Comparison of ENCODE assay signal across 8 mouse cellular contexts in the genomic region with DNA sequence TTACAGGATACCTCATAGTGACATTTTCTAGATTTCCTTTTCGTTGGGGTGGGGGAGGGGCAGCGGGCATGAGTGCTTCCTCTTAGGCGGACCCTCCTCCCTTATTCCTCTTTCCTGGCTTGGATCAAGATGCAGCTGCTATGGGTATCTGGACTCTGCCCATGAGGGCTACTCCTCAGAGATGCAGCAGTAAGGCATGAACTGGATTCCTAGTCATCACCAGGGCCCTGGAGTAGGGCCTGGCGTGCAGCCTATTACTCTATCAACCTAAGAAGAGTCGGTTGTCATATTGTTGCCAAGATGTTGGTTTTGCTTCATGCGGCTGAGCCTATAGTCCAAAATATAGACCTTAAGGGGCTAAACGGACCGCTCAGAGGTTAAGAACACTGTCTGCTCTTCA. TPM values are rescaled to one million over a fixed set of nuclear protein-coding genes. Genes with fewer than 3 reads are reported as not detected.
DNase-seq lines count a peak whose midpoint lies in the region; ATAC-seq and TF ChIP-seq lines count a peak whose summit lies in the region.

No protein-coding gene starts in this region.

- H3K36me3 ChIP-seq in heart, embryonic 10.5 days: no peaks in the 10 kb centered on the region
- no peaks in the 10 kb centered on the region for H3K36me3 ChIP-seq in ES-Bruce4 (ENCODE audit: control insufficient read depth, insufficient read depth, low read length, poor library complexity, severe bottlenecking)
- no peaks in the 10 kb centered on the region for H3K36me3 ChIP-seq in forebrain, embryonic 14.5 days (ENCODE audit: control insufficient read depth, insufficient read depth, low read length)
- H3K36me3 ChIP-seq in liver, embryonic 16.5 days (ENCODE audit: control insufficient read depth, insufficient read depth): no peaks in the 10 kb centered on the region

- no peak for TF ChIP-seq EP300 in ES-Bruce4 (IDR thresholded peaks at IDR 0.05; ENCODE audit: insufficient read depth, low read depth, low read length)

- TF ChIP-seq CTCF in ES-Bruce4 (IDR thresholded peaks at IDR 0.05; ENCODE audit: low read depth, low read length): no peak

- DNase-seq in heart, embryonic 10.5 days (ENCODE audit: low spot score): no peak
- no peak for DNase-seq in heart, postnatal 36 days
- DNase-seq in forebrain, embryonic 14.5 days (ENCODE audit: low spot score): peak; percentile 23
- DNase-seq in adrenal gland, postnatal 4 days (ENCODE audit: low spot score in 2 of 2): no peak
- no peak for DNase-seq in gastrocnemius, postnatal 14 days
- DNase-seq in spleen, adult 12 weeks (ENCODE audit: low spot score): no peak

- intact Hi-C loops in heart, postnatal 36 days (cut with DNase I): no loop called here
- intact Hi-C loops in gastrocnemius, postnatal 14 days (cut with DNase I; ENCODE audit: low total_unique reads): no loop called here

- no peaks in the 10 kb centered on the region for H3K9me3 ChIP-seq in heart, embryonic 10.5 days
- no peaks in the 10 kb centered on the region for H3K9me3 ChIP-seq in ES-Bruce4 (replicated peaks; ENCODE audit: control insufficient read depth, insufficient read depth, low read length, poor library complexity, severe bottlenecking)
- no peaks in the 10 kb centered on the region for H3K9me3 ChIP-seq in forebrain, embryonic 14.5 days (replicated peaks; ENCODE audit: control insufficient read depth, low read length)
- no peaks in the 10 kb centered on the region for H3K9me3 ChIP-seq in liver, embryonic 16.5 days (replicated peaks; ENCODE audit: control insufficient read depth, low read length)

- peak overlapping the region; percentile 29; the same call in 1 of the 2 replicates for H3K9ac ChIP-seq in ES-Bruce4 (ENCODE audit: low read depth, poor library complexity, severe bottlenecking)
- peak overlapping the region; percentile 60 for H3K9ac ChIP-seq in forebrain, embryonic 14.5 days (ENCODE audit: low read length)
- 0 out of 2 replicates have a peak overlapping the region, but pooled peaks have one; percentile 3 for H3K9ac ChIP-seq in liver, embryonic 16.5 days (ENCODE audit: low read depth, low read length)

- H3K4me2 ChIP-seq in forebrain, embryonic 14.5 days (ENCODE audit: low read length): peak overlapping the region; percentile 63
- H3K4me2 ChIP-seq in liver, embryonic 16.5 days (ENCODE audit: low read depth, low read length): peak overlapping the region; percentile 61

- H3K27me3 ChIP-seq in heart, embryonic 10.5 days (ENCODE audit: insufficient read depth, poor library complexity, severe bottlenecking): no peaks in the 10 kb centered on the region
- H3K27me3 ChIP-seq in ES-Bruce4 (ENCODE audit: control insufficient read depth, insufficient read depth, low read length, poor library complexity, severe bottlenecking): no peaks in the 10 kb centered on the region
- H3K27me3 ChIP-seq in forebrain, embryonic 14.5 days (replicated peaks; ENCODE audit: control insufficient read depth, insufficient read depth, low read length): no peaks in the 10 kb centered on the region
- no peaks in the 10 kb centered on the region for H3K27me3 ChIP-seq in liver, embryonic 16.5 days (ENCODE audit: control insufficient read depth, insufficient read depth, low read depth, low read length)

- peak overlapping the region; percentile 74 for H3K27ac ChIP-seq in heart, embryonic 10.5 days
- H3K27ac ChIP-seq in ES-Bruce4 (ENCODE audit: insufficient read depth, low read length): peak overlapping the region; percentile 60
- peak overlapping the region; percentile 44; the same call in 1 of the 2 replicates for H3K27ac ChIP-seq in forebrain, embryonic 14.5 days (ENCODE audit: low read depth, low read length)
- H3K27ac ChIP-seq in liver, embryonic 16.5 days (ENCODE audit: low read length): no peak overlapping the region

- ATAC-seq in forebrain, embryonic 14.5 days: peak; percentile 43
- ATAC-seq in liver, embryonic 16.5 days (ENCODE audit: low read depth): no peak

- peaks cover 38% of the 10 kb centered on the region for H3K4me1 ChIP-seq in heart, embryonic 10.5 days
- peaks cover 3% of the 10 kb centered on the region for H3K4me1 ChIP-seq in ES-Bruce4 (ENCODE audit: control insufficient read depth, insufficient read depth, low read length)
- peaks cover 11% of the 10 kb centered on the region for H3K4me1 ChIP-seq in forebrain, embryonic 14.5 days (ENCODE audit: control insufficient read depth, insufficient read depth, low read length)
- peaks cover 6% of the 10 kb centered on the region for H3K4me1 ChIP-seq in liver, embryonic 16.5 days (ENCODE audit: control insufficient read depth, low read depth, low read length)

- H3K4me3 ChIP-seq in heart, embryonic 10.5 days: peak overlapping the region; percentile 45
- H3K4me3 ChIP-seq in ES-Bruce4 (ENCODE audit: low read depth, low read length): peak overlapping the region; percentile 46
- peak overlapping the region; percentile 32; the same call in 1 of the 2 replicates for H3K4me3 ChIP-seq in forebrain, embryonic 14.5 days (ENCODE audit: low read depth, low read length)
- peak overlapping the region; percentile 45 for H3K4me3 ChIP-seq in liver, embryonic 16.5 days (ENCODE audit: low read depth, low read length)

- WGBS in heart, embryonic 10.5 days: 42% methylated on average over 8 of the region's 8 CpGs
- WGBS in forebrain, embryonic 14.5 days: 45% methylated on average over 8 of the region's 8 CpGs
- whole genome bisulfite sequencing in liver, embryonic 16.5 days (ENCODE audit: insufficient replicate concordance): 31% methylated on average over 8 of the region's 8 CpGs

- TF ChIP-seq POLR2A in ES-Bruce4 (IDR thresholded peaks at IDR 0.05; ENCODE audit: insufficient read depth, low read length): no peak

RNA-seq across cellular contexts. Expression of gene Zfp706, which starts 27.3 kb away (rescaled TPM):
- 456 and 495 TPM in 2 replicates for polyA plus RNA-seq in heart, embryonic 10.5 days (2016; fragmentation: Nextera tagmentation; extraction: Ambion mirVana)
- total RNA-seq in heart, postnatal 36 days (2021): 100 to 1,000 TPM; 217 to 238 TPM
- 212 and 245 TPM in 2 replicates for polyA plus RNA-seq in ES-Bruce4 (2011; ENCODE audit: insufficient read depth, insufficient read length, low read depth, missing spikeins)
- 353 and 411 TPM in 2 replicates for polyA plus RNA-seq in forebrain, embryonic 14.5 days (2014; fragmentation: Nextera tagmentation; extraction: Ambion mirVana)
- 151 and 178 TPM in 2 replicates for polyA plus RNA-seq in liver, embryonic 16.5 days (2015; fragmentation: Nextera tagmentation; extraction: Ambion mirVana)
- total RNA-seq in adrenal gland, postnatal 4 days (2021): 100 to 1,000 TPM; 207 to 215 TPM
- total RNA-seq in gastrocnemius, postnatal 14 days (2021): 100 to 1,000 TPM; 134 to 157 TPM

Comparison
In these comparisons a context has a peak if more than half of its experiments do, and no peak if none do; other contexts are left out.
1. H3K9ac ChIP-seq: peak in every context shown above with its lines; median percentile 60 in forebrain, embryonic 14.5 days; 29 in ES-Bruce4; 3 in liver, embryonic 16.5 days.